Mouse (Mus musculus) stomach, postnatal 0 days (tissue): ENCODE data around the gene Col3a1.

ENCODE experiments used
- CTCF ChIP-seq: IDR thresholded peaks from 2 replicates; pipeline ENCODE4 v1.5.1; 2016; ENCODE audit warnings: antibody characterized with exemption, low read depth, mild to moderate bottlenecking, moderate library complexity
- EP300 ChIP-seq: optimal IDR thresholded peaks from 2 replicates; pipeline ENCODE3; 2016; ENCODE audit warnings: antibody characterized with exemption

GRCm38 (mm10) chr1:45290037-45290436 is 21.3 kb upstream of the Col3a1 start:
- TF ChIP-seq CTCF (no peak), EP300 (no peak)
